In the genomic region with DNA sequence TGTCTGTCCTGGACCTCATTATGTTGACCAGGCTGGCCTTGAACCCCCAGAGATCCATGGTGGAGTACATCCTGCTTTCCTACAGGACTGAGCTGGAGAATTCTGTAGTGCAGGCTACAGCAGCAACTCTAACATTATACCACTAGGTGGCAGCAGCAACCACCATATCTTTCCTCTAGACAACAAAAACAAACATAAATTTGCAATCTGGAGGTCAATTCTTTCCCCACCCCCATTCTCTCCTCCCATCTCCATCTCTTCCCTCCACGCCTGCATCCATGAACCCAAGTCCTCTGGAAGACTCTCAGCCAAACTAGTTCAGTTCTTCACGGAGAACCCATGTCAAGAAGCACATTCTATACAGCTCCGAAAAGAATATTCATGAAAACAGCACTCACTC, we compare ENCODE assay signal across 8 mouse cellular contexts. TPM values are rescaled to one million over a fixed set of nuclear protein-coding genes. Genes with fewer than 3 reads are reported as not detected.
A peak's percentile ranks its signal among the peaks of the same experiment; 100 is the strongest.
DNase-seq lines count a peak whose midpoint lies in the region; ATAC-seq lines count a peak whose summit lies in the region.

No protein-coding gene starts in this region.

- H3K27ac ChIP-seq in heart, embryonic 10.5 days, result no peak overlapping the region
- H3K27ac ChIP-seq in kidney, embryonic 15.5 days, result no peak overlapping the region

- no peak for DNase-seq in frontal cortex, postnatal 14 days (ENCODE audit: low spot score in 2 of 2)
- DNase-seq in cerebellum, postnatal 10 days, result peak; percentile 48 to 64
- peak; percentile 76 for DNase-seq in heart, embryonic 10.5 days (ENCODE audit: low spot score)
- peak; percentile 46 for DNase-seq in thymus, postnatal 25 days

- no peaks in the 10 kb centered on the region for H3K9me3 ChIP-seq in heart, embryonic 10.5 days
- H3K9me3 ChIP-seq in kidney, embryonic 15.5 days (replicated peaks), result no peaks in the 10 kb centered on the region

- no peak overlapping the region for H3K9ac ChIP-seq in kidney, embryonic 15.5 days

- H3K36me3 ChIP-seq in heart, embryonic 10.5 days, result no peaks in the 10 kb centered on the region
- no peaks in the 10 kb centered on the region for H3K36me3 ChIP-seq in kidney, embryonic 15.5 days

- peak overlapping the region; percentile 35; the same call in 1 of the 2 replicates for H3K4me3 ChIP-seq in heart, embryonic 10.5 days
- 0 out of 2 replicates have a peak overlapping the region, but pooled peaks have one; percentile 12 for H3K4me3 ChIP-seq in kidney, embryonic 15.5 days (replicated peaks)

- 30% methylated on average over 3 of the region's 3 CpGs for WGBS in heart, embryonic 10.5 days
- WGBS in kidney, embryonic 15.5 days, result 28% methylated on average over 3 of the region's 3 CpGs

- peak overlapping the region; percentile 39; the same call in 1 of the 2 replicates for H3K4me2 ChIP-seq in kidney, embryonic 15.5 days

- no peaks in the 10 kb centered on the region for H3K27me3 ChIP-seq in heart, embryonic 10.5 days (ENCODE audit: insufficient read depth, poor library complexity, severe bottlenecking)
- peaks cover 6% of the 10 kb centered on the region; the same call in 1 of the 2 replicates for H3K27me3 ChIP-seq in kidney, embryonic 15.5 days

- peaks cover 14% of the 10 kb centered on the region for H3K4me1 ChIP-seq in heart, embryonic 10.5 days
- H3K4me1 ChIP-seq in kidney, embryonic 15.5 days, result peaks cover 15% of the 10 kb centered on the region

- ATAC-seq in frontal cortex, adult (ENCODE audit: low TSS enrichment), result peak; percentile 67
- peak; percentile 69 for ATAC-seq in CD4-positive, CD25-positive, alpha-beta regulatory T cell, adult 4 months
- ATAC-seq in kidney, embryonic 15.5 days (replicated peaks; ENCODE audit: low FRiP score), result no peak
- ATAC-seq in megakaryocyte-erythroid progenitor cell, adult 5-6 weeks (replicated peaks; ENCODE audit: low FRiP score, low TSS enrichment, poor library complexity, severe bottlenecking), result peak; percentile 70

RNA-seq across cellular contexts. Expression of a gene that starts 12.6 kb away (rescaled TPM):
- polyA plus RNA-seq in CD4-positive, CD25-positive, alpha-beta regulatory T cell, adult 4 months (2017; shearing (Covaris generic)), result 1 to 10 TPM; 6.1 to 8.2 TPM
- polyA plus RNA-seq in heart, embryonic 10.5 days (2016; fragmentation: Nextera tagmentation; extraction: Ambion mirVana), result 1.2 and 1.6 TPM in 2 replicates
- 3.1 and 3.4 TPM in 2 replicates for polyA plus RNA-seq in kidney, embryonic 15.5 days (2015; fragmentation: Nextera tagmentation; extraction: Ambion mirVana)
- 127 and 143 TPM in 2 replicates for total RNA-seq in megakaryocyte-erythroid progenitor cell, adult 5-6 weeks (2014; fragmentation: Nextera tagmentation)
- 247 and 276 TPM in 2 replicates for total RNA-seq in megakaryocyte-erythroid progenitor cell, adult 5-6 weeks (2017)

RNA-seq across cellular contexts. Expression of a gene that starts 39.7 kb away (rescaled TPM):
- 1 to 10 TPM; 2.2 to 3.6 TPM for polyA plus RNA-seq in CD4-positive, CD25-positive, alpha-beta regulatory T cell, adult 4 months (2017; shearing (Covaris generic))
- polyA plus RNA-seq in heart, embryonic 10.5 days (2016; fragmentation: Nextera tagmentation; extraction: Ambion mirVana), result 7.3 and 8.2 TPM in 2 replicates
- 11.2 and 12.5 TPM in 2 replicates for polyA plus RNA-seq in kidney, embryonic 15.5 days (2015; fragmentation: Nextera tagmentation; extraction: Ambion mirVana)
- 11.2 and 13.5 TPM in 2 replicates for total RNA-seq in megakaryocyte-erythroid progenitor cell, adult 5-6 weeks (2014; fragmentation: Nextera tagmentation)
- total RNA-seq in megakaryocyte-erythroid progenitor cell, adult 5-6 weeks (2017), result 11.2 and 11.6 TPM in 2 replicates

Comparison
In these comparisons a context has a peak if more than half of its experiments do, and no peak if none do; other contexts are left out.
1. DNase-seq: peak in cerebellum, postnatal 10 days (2 of 2), heart, embryonic 10.5 days (single experiment) and thymus, postnatal 25 days (single experiment); none in frontal cortex, postnatal 14 days (0 of 2).